Mouse (Mus musculus) ES-E14 (cell line): ENCODE measurements around the gene Pnmal1. TPM values are rescaled to one million over a fixed set of nuclear protein-coding genes. Genes with fewer than 3 reads are reported as not detected.
A peak's percentile ranks its signal among the peaks of the same experiment; 100 is the strongest.

Experiments used
- DNase-seq: peaks from one replicate; pipeline ENCODE4 v3.0.0-alpha.2; 2013; ENCODE audit warnings: low read depth, low spot score
- H3K27ac ChIP-seq: 2 replicates; pipeline ENCODE4 v1.5.1; 2012; ENCODE audit warnings: low read depth, mild to moderate bottlenecking, low read length, moderate library complexity, mixed read lengths; ENCODE audit not compliant: poor library complexity, insufficient read depth, severe bottlenecking
- H3K36me3 ChIP-seq: 2 replicates; pipeline ENCODE4 v1.6.1; 2012; ENCODE audit warnings: mild to moderate bottlenecking, low read length, moderate library complexity, mixed read lengths; ENCODE audit not compliant: control insufficient read depth, poor library complexity, insufficient read depth, severe bottlenecking
- H3K4me1 ChIP-seq, 2 experiments: fragments of 150-350 bp in 1 of 2; sonication (generic) in 1 of 2; 2 replicates each; pipeline ENCODE4 v1.6.1; 2012; ENCODE audit warnings: low read length in 2 of 2, mild to moderate bottlenecking in 1 of 2, mixed read lengths in 1 of 2; ENCODE audit not compliant: control insufficient read depth in 2 of 2, insufficient read depth in 2 of 2, poor library complexity in 1 of 2
- H3K4me3 ChIP-seq, 2 experiments: fragments of 150-350 bp in 1 of 2; sonication (generic) in 1 of 2; 2 replicates each; pipeline ENCODE4 v1.5.1; 2012; ENCODE audit warnings: low read length in 2 of 2, low read depth in 1 of 2, mild to moderate bottlenecking in 1 of 2, mixed read lengths in 1 of 2; ENCODE audit not compliant: insufficient read depth in 1 of 2, poor library complexity in 1 of 2, severe bottlenecking in 1 of 2
- H3K9ac ChIP-seq: 2 replicates; pipeline ENCODE4 v1.6.1; 2012; ENCODE audit warnings: low read depth, mild to moderate bottlenecking, low read length, mixed read lengths; ENCODE audit not compliant: poor library complexity, insufficient read depth, severe bottlenecking
- H3K9me3 ChIP-seq: fragments of 150-350 bp; sonication (generic); 2 replicates; pipeline ENCODE4 v1.6.1; 2012; ENCODE audit warnings: low read depth, mild to moderate bottlenecking, low read length; ENCODE audit not compliant: control insufficient read depth, insufficient read depth
- CHD2 ChIP-seq: IDR thresholded peaks from 2 replicates; pipeline ENCODE4 v1.6.1; 2014; ENCODE audit warnings: mild to moderate bottlenecking, low read depth, low read length, inconsistent platforms
- HCFC1 ChIP-seq: IDR thresholded peaks from 2 replicates; pipeline ENCODE4 v1.6.1; 2012; ENCODE audit warnings: low read length, inconsistent platforms, borderline replicate concordance; ENCODE audit not compliant: insufficient read depth
- MAFK ChIP-seq: IDR thresholded peaks from 2 replicates; pipeline ENCODE4 v1.6.1; 2014; ENCODE audit warnings: mild to moderate bottlenecking, low read depth, low read length, inconsistent platforms; ENCODE audit not compliant: insufficient read depth
- ZC3H11A ChIP-seq: IDR thresholded peaks from 2 replicates; pipeline ENCODE4 v1.6.1; 2012; ENCODE audit warnings: low read depth, mild to moderate bottlenecking, inconsistent platforms, low read length, borderline replicate concordance
- ZNF384 ChIP-seq: IDR thresholded peaks from 2 replicates; pipeline ENCODE4 v1.6.1; 2012; ENCODE audit warnings: low read depth, low read length, inconsistent platforms
- in situ Hi-C, 2 experiments: fragments of 600-800 bp; cut with MboI; formaldehyde crosslinking; loops; one replicate each; pipeline ENCODE4 v1.15.1; 2025; ENCODE audit warnings: low sequenced_read_pairs in 2 of 2, inconsistent platforms in 1 of 2; ENCODE audit not compliant: unreplicated experiment in 2 of 2
- total RNA-seq: library from RNA; depleted of rRNA; stranded (reverse); fragments of 300-350 nt; gene quantifications from 2 replicates; pipeline ENCODE4 v1.2.3, GENCODE M21; 2012

The Pnmal1 gene
- total RNA-seq, 1 experiment = 0.45 TPM

DNA sequence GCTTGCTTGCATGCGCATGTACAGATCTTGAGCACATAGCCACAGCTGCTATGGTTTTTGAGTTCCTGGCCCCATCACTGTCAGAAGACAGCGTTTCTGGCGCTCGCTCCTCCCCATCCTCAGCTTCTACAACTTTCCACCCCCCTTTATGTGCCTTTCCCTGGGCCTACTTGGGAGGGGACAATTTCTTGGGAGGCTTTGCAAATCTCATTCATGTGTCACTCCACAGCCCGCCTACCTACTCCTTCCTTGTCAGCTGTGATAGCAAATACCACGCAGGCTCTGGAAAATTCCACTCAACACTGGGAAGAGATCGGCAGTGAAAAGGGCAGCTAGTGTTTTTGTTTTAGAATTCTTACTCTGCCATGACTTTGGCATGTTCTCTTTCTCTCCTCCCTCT is 19.2 kb upstream of the Pnmal1 start:
- Histone ChIP-seq H3K36me3 (no peaks in the 10 kb centered on the region), H3K9me3 (no peaks in the 10 kb centered on the region), H3K9ac (no peak overlapping the region), H3K4me1 (peaks cover 0 to 5% of the 10 kb centered on the region in 2 experiments; a peak in 2 of 4 replicates), H3K27ac (no peak overlapping the region), H3K4me3 (no peak overlapping the region)
- in situ Hi-C loops = no loop called here
- no peak for DNase-seq
- TF ChIP-seq CHD2 (no peak), HCFC1 (no peak), ZNF384 (no peak), ZC3H11A (no peak), MAFK (no peak)

DNA sequence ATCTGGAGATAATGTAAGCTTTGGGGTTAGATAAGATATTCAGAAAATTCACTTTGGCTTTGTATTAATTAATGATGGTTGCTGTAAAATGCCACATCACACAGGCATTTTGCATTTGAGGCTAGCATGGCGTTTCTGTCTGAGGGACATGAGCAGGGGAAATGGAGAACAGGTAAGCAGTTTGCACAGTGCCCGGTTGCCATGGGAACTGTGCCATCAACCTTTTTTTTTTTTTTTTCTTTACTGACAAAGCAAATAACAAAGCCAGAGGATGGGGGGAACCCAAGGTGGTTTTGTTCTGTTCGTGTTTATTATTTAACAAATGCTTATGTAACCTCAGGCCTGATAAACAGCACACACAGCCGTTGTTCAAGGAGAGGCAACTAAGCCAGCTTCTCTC is 16.6 kb upstream of the Pnmal1 start:
- Histone ChIP-seq H3K9ac (no peak overlapping the region), H3K27ac (no peak overlapping the region), H3K9me3 (no peaks in the 10 kb centered on the region), H3K4me1 (peaks cover 0 to 4% of the 10 kb centered on the region in 2 experiments; a peak in 3 of 4 replicates), H3K4me3 (no peak overlapping the region), H3K36me3 (no peaks in the 10 kb centered on the region)
- in situ Hi-C loops = no loop called here
- no peak for DNase-seq
- TF ChIP-seq CHD2 (no peak), HCFC1 (no peak), MAFK (no peak), ZNF384 (no peak), ZC3H11A (no peak)

DNA sequence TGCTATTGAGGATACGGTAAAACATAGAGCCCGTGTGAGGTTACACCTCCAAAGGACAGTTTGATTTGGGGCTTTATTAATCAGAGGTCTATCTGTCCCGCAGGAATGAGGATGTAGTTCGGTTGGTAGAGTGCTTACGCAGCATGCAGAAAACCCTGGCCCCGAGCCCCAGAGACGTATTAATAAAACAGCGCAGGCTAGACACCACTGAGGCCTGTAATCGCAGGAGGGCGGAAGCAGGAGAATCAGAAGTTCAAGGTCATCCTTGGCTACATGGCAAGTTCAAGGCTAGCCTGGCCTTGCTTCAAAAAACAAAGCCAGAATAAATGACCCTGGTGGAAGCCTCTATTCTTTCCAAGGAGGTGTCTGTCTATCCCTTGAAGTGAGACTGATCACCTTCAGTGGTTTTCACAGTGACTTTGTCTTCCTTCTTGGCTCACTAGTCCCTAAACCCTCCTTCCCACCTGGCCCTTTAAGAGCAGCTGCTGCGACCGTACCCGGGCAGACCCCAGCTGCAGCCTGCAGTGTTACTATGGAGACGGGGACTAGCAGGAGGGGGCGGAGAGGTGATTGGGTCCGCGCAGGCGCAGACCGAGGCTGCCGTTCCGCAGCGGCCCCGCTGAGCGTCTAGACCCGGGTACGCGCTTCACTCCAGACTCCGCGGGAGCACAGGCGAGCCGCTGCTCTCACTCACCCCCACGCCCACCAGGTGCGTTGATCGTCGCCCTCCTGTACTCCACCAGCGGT is 15.2 kb upstream of the Pnmal1 start, which contains the start of gene Pnmal2:
TSS of gene Pnmal2 (plus strand) at position 622 of the 747 bp plus-strand sequence.
- TF ChIP-seq ZNF384 (no peak), MAFK (no peak), ZC3H11A (no peak), HCFC1 (no peak; the same call in 1 of the 2 replicates), CHD2 (no peak)

DNA sequence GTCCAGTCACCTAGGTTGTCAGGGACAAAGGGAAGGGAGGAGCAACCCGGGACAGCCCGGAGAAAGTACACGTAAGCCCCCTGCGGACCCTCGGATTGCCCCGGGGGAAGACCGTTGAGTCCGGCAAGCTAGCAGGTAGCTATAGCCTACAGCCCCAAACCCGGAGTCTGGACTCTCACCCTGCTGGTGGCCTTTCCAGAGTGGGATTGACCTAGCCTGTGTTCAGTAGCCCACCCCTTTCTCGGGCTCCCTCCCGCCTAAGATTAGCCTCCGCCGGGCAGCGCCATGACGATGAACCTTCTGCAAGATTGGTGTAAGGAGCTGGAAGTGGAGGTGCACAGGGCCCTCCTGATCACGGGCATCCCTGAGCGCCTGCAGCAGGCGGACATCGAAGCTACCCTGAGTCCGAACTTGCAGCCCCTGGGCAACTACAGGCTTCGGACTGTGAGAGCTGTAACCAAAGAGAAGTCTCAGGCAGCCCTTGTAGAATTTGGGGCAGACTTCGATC is 14.6 kb upstream of the Pnmal1 start:
- no peak for DNase-seq
- Histone ChIP-seq H3K9ac (peak overlapping the region; percentile 52), H3K27ac (no peak overlapping the region), H3K36me3 (no peaks in the 10 kb centered on the region), H3K4me1 (peaks cover 0 to 4% of the 10 kb centered on the region in 2 experiments; a peak in 3 of 4 replicates), H3K9me3 (no peaks in the 10 kb centered on the region), H3K4me3 (peak overlapping the region; percentile 70 to 76)
- TF ChIP-seq CHD2 = no peak
- no peak for TF ChIP-seq ZC3H11A
- TF ChIP-seq ZNF384 = no peak
- no peak for TF ChIP-seq MAFK
- no peak for TF ChIP-seq HCFC1
- in situ Hi-C loops = no loop called here

More for the DNA sequence above, 15.2 kb upstream of the Pnmal1 start, which contains the start of gene Pnmal2:
- peak within 1 kb of the TSS; percentile 52 for H3K9ac ChIP-seq
- DNase-seq = peak; percentile 78
- in situ Hi-C loops = no loop called here
- peak within 1 kb of the TSS; percentile 70 to 76 for H3K4me3 ChIP-seq
- no peaks in the 10 kb centered on the region for H3K36me3 ChIP-seq
- H3K9me3 ChIP-seq = no peaks in the 10 kb centered on the region
- H3K27ac ChIP-seq = no peak within 1 kb of the TSS
- H3K4me1 ChIP-seq = peaks cover 0 to 4% of the 10 kb centered on the region in 2 experiments; a peak in 3 of 4 replicates
